Mouse (Mus musculus) ovary, postnatal 10 days (tissue): ENCODE data around the gene Zfp992.
"Not testable (repeated sequence)": the region's sequence is repeated elsewhere in the genome, so short reads cannot be mapped to it uniquely, and the experiment has no call there.

ENCODE experiments used
- DNase-seq: peaks from one replicate; pipeline ENCODE4 v3.0.0; 2022; ENCODE audit warnings: low spot score

The Zfp992 gene

DNA sequence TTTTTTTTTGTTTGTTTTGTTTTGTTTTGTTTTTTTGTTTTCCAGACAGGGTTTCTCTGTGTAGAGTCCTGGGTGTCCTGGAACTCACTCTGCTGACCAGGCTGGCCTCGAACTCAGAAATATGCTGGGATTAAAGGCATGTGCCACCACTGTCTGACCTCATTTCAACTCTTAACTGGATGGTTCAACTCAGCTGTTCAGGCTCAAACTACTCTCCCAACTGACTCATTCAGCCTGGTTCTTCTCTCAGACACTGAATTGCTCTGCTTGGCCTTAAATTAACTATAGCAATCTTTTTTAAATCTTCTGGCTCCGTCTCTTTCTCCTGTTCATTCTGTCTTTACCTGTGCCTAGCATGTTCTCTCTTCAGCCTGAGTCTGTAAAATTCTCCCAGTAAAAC is 68.3 kb downstream of the Zfp992 start:
- not testable (repeated sequence) for DNase-seq
